Mouse (Mus musculus) embryonic facial prominence, embryonic 12.5 days (tissue): ENCODE measurements around the gene Rhobtb1. TPM values are rescaled to one million over a fixed set of nuclear protein-coding genes. Genes with fewer than 3 reads are reported as not detected.
A peak's percentile ranks its signal among the peaks of the same experiment; 100 is the strongest.

ENCODE experiments used
- ATAC-seq: fragments of 200-750 bp; cut with Nextera tagmentation; 2 replicates; pipeline ENCODE4 v1.8.0; 2017; ENCODE audit not compliant: insufficient number of reproducible peaks, insufficient read depth, low FRiP score, low TSS enrichment
- H3K27ac ChIP-seq: fragments of 300-500 bp; sonication (generic); 2 replicates; pipeline ENCODE4 v1.5.1; 2016; ENCODE audit warnings: mild to moderate bottlenecking
- H3K27me3 ChIP-seq: fragments of 300-500 bp; sonication (generic); 2 replicates; pipeline ENCODE4 v1.6.1; 2016; ENCODE audit warnings: mild to moderate bottlenecking, moderate library complexity
- H3K36me3 ChIP-seq: fragments of 300-500 bp; sonication (generic); 2 replicates; pipeline ENCODE4 v1.6.1; 2016; ENCODE audit warnings: mild to moderate bottlenecking
- H3K4me1 ChIP-seq: fragments of 300-500 bp; sonication (generic); 2 replicates; pipeline ENCODE4 v1.6.1; 2016
- H3K4me2 ChIP-seq: fragments of 300-500 bp; sonication (generic); replicated peaks from 2 replicates; pipeline ENCODE4 v1.6.1; 2016; ENCODE audit warnings: mild to moderate bottlenecking, moderate library complexity
- H3K4me3 ChIP-seq: fragments of 300-500 bp; sonication (generic); 2 replicates; pipeline ENCODE4 v1.5.1; 2016; ENCODE audit warnings: mild to moderate bottlenecking
- H3K9ac ChIP-seq: fragments of 300-500 bp; sonication (generic); 2 replicates; pipeline ENCODE4 v1.6.1; 2016; ENCODE audit warnings: mild to moderate bottlenecking, moderate library complexity
- H3K9me3 ChIP-seq: fragments of 300-500 bp; sonication (generic); 2 replicates; pipeline ENCODE4 v1.6.1; 2016; ENCODE audit warnings: mild to moderate bottlenecking, moderate library complexity
- WGBS: fragments of 180-500 bp; shearing (Covaris S2); methylation state at CpG from one replicate; pipeline ENCODE4 v1.1.7; 2016; 5-methylcytosine and 5-hydroxymethylcytosine counted together
- polyA plus RNA-seq: library from polyadenylated mRNA; unstranded; fragments of >200 nt; fragmentation: Nextera tagmentation; extraction: Ambion mirVana; gene quantifications from 2 replicates; pipeline ENCODE4 v1.2.1, GENCODE M21; 2016

Gene Rhobtb1
- polyA plus RNA-seq, 1 experiment from 2014 or later: 33.0 TPM

- no peak overlapping the region for H3K9ac ChIP-seq
- H3K4me3 ChIP-seq: no peak overlapping the region
- H3K4me2 ChIP-seq: no peak overlapping the region
- H3K36me3 ChIP-seq: no peaks in the 10 kb centered on the region
- H3K4me1 ChIP-seq: peaks cover under 1% of the 10 kb centered on the region; the same call in 1 of the 2 replicates
- no peaks in the 10 kb centered on the region for H3K9me3 ChIP-seq
- ATAC-seq: no peak
- 82% methylated on average over 10 of the region's 10 CpGs for WGBS
- H3K27ac ChIP-seq: no peak overlapping the region
- no peaks in the 10 kb centered on the region for H3K27me3 ChIP-seq
Observed at GRCm38 (mm10) chr10:69190434-69191160, 39.4 kb downstream of the Rhobtb1 start.

GRCm38 (mm10) chr10:69192266-69192665 lies 41.0 kb downstream of the Rhobtb1 start:
- no peak for ATAC-seq
- H3K27me3 ChIP-seq: no peaks in the 10 kb centered on the region
- no peaks in the 10 kb centered on the region for H3K4me1 ChIP-seq
- H3K9ac ChIP-seq: no peak overlapping the region
- H3K4me3 ChIP-seq: no peak overlapping the region
- WGBS: 91% methylated on average over 5 of the region's 5 CpGs
- no peaks in the 10 kb centered on the region for H3K9me3 ChIP-seq
- H3K36me3 ChIP-seq: no peaks in the 10 kb centered on the region
- no peak overlapping the region for H3K4me2 ChIP-seq
- H3K27ac ChIP-seq: no peak overlapping the region

- 87% methylated on average over 10 of the region's 10 CpGs for WGBS
- Histone ChIP-seq H3K4me2 (no peak overlapping the region), H3K4me1 (no peaks in the 10 kb centered on the region), H3K9ac (no peak overlapping the region), H3K4me3 (no peak overlapping the region), H3K27me3 (no peaks in the 10 kb centered on the region), H3K27ac (no peak overlapping the region), H3K36me3 (no peaks in the 10 kb centered on the region), H3K9me3 (no peaks in the 10 kb centered on the region)
- ATAC-seq: no peak
Observed at GRCm38 (mm10) chr10:69193721-69194120, 42.5 kb downstream of the Rhobtb1 start.

GRCm38 (mm10) chr10:69204677-69205400 lies 53.6 kb downstream of the Rhobtb1 start:
- WGBS: 52% methylated on average over 8 of the region's 8 CpGs
- Histone ChIP-seq H3K4me2 (no peak overlapping the region), H3K9ac (no peak overlapping the region), H3K27me3 (no peaks in the 10 kb centered on the region), H3K36me3 (no peaks in the 10 kb centered on the region), H3K9me3 (no peaks in the 10 kb centered on the region), H3K27ac (no peak overlapping the region), H3K4me1 (no peaks in the 10 kb centered on the region), H3K4me3 (no peak overlapping the region)
- no peak for ATAC-seq

GRCm38 (mm10) chr10:69206081-69206480 lies 54.8 kb downstream of the Rhobtb1 start:
- Histone ChIP-seq H3K27ac (no peak overlapping the region), H3K9ac (no peak overlapping the region), H3K9me3 (no peaks in the 10 kb centered on the region), H3K36me3 (no peaks in the 10 kb centered on the region), H3K4me3 (no peak overlapping the region), H3K4me1 (no peaks in the 10 kb centered on the region), H3K27me3 (no peaks in the 10 kb centered on the region), H3K4me2 (no peak overlapping the region)
- 90% methylated on average over 6 of the region's 6 CpGs for WGBS
- ATAC-seq: no peak

GRCm38 (mm10) chr10:69207481-69207880 lies 56.2 kb downstream of the Rhobtb1 start:
- H3K9me3 ChIP-seq: no peaks in the 10 kb centered on the region
- no peaks in the 10 kb centered on the region for H3K36me3 ChIP-seq
- no peaks in the 10 kb centered on the region for H3K27me3 ChIP-seq
- no peak for ATAC-seq
- H3K4me3 ChIP-seq: no peak overlapping the region
- H3K4me1 ChIP-seq: no peaks in the 10 kb centered on the region
- H3K9ac ChIP-seq: no peak overlapping the region
- H3K27ac ChIP-seq: no peak overlapping the region
- 80% methylated on average over 7 of the region's 7 CpGs for WGBS
- no peak overlapping the region for H3K4me2 ChIP-seq

GRCm38 (mm10) chr10:69207981-69208630 lies 56.9 kb downstream of the Rhobtb1 start:
- H3K4me3 ChIP-seq: no peak overlapping the region
- no peaks in the 10 kb centered on the region for H3K27me3 ChIP-seq
- no peak overlapping the region for H3K4me2 ChIP-seq
- no peak overlapping the region for H3K9ac ChIP-seq
- ATAC-seq: no peak
- H3K36me3 ChIP-seq: no peaks in the 10 kb centered on the region
- no peak overlapping the region for H3K27ac ChIP-seq
- H3K4me1 ChIP-seq: no peaks in the 10 kb centered on the region
- WGBS: 86% methylated on average over 15 of the region's 15 CpGs
- no peaks in the 10 kb centered on the region for H3K9me3 ChIP-seq

- no peak for ATAC-seq
- Histone ChIP-seq H3K9ac (no peak overlapping the region), H3K36me3 (no peaks in the 10 kb centered on the region), H3K4me1 (peaks cover under 1% of the 10 kb centered on the region; the same call in 1 of the 2 replicates), H3K4me2 (no peak overlapping the region), H3K27me3 (no peaks in the 10 kb centered on the region), H3K27ac (no peak overlapping the region), H3K4me3 (no peak overlapping the region), H3K9me3 (no peaks in the 10 kb centered on the region)
- whole genome bisulfite sequencing: 89% methylated on average over 3 of the region's 3 CpGs
Observed at GRCm38 (mm10) chr10:69208705-69209104, 57.5 kb downstream of the Rhobtb1 start.

GRCm38 (mm10) chr10:69210006-69210405 lies 58.8 kb downstream of the Rhobtb1 start:
- no peak for ATAC-seq
- Histone ChIP-seq H3K4me3 (no peak overlapping the region), H3K4me1 (peaks cover 9% of the 10 kb centered on the region), H3K36me3 (no peaks in the 10 kb centered on the region), H3K9me3 (no peaks in the 10 kb centered on the region), H3K9ac (no peak overlapping the region), H3K4me2 (no peak overlapping the region), H3K27ac (no peak overlapping the region), H3K27me3 (no peaks in the 10 kb centered on the region)
- 97% methylated on average over 10 of the region's 10 CpGs for WGBS

GRCm38 (mm10) chr10:69210659-69211058 lies 59.4 kb downstream of the Rhobtb1 start:
- Histone ChIP-seq H3K4me3 (no peak overlapping the region), H3K9me3 (no peaks in the 10 kb centered on the region), H3K4me1 (peaks cover 9% of the 10 kb centered on the region), H3K36me3 (no peaks in the 10 kb centered on the region), H3K4me2 (no peak overlapping the region), H3K27me3 (no peaks in the 10 kb centered on the region), H3K9ac (no peak overlapping the region), H3K27ac (no peak overlapping the region)
- WGBS: 69% methylated on average over 5 of the region's 5 CpGs
- no peak for ATAC-seq

- WGBS: 49% methylated on average over 8 of the region's 8 CpGs
- no peak for ATAC-seq
Observed at GRCm38 (mm10) chr10:69211560-69211959, 60.3 kb downstream of the Rhobtb1 start.

More at GRCm38 (mm10) chr10:69211560-69211959, 60.3 kb downstream of the Rhobtb1 start:
- H3K27me3 ChIP-seq: no peaks in the 10 kb centered on the region
- peak overlapping the region; percentile 99 for H3K27ac ChIP-seq
- H3K4me1 ChIP-seq: peaks cover 9% of the 10 kb centered on the region
- H3K36me3 ChIP-seq: peaks cover 4% of the 10 kb centered on the region; the same call in 1 of the 2 replicates
- peak overlapping the region; percentile 81 for H3K4me2 ChIP-seq
- peak overlapping the region; percentile 96 for H3K9ac ChIP-seq
- H3K4me3 ChIP-seq: peak overlapping the region; percentile 78
- no peaks in the 10 kb centered on the region for H3K9me3 ChIP-seq
